Mouse (Mus musculus): ENCODE results near the gene Ccr2.

- TF ChIP-seq POLR2A (IDR thresholded peaks at IDR 0.05; ENCODE audit: borderline replicate concordance, insufficient read depth, low read length) (no peak), CTCF (IDR thresholded peaks at IDR 0.05; ENCODE audit: borderline replicate concordance, insufficient read depth, low read depth, low read length) (no peak)
Observed at GRCm38 (mm10) chr9:124121387-124122184, 19.8 kb downstream of the Ccr2 start, which contains the start of gene Ccr5.

Measured in cerebellum, adult 2 months (tissue).